Mouse (Mus musculus) embryonic facial prominence, embryonic 14.5 days (tissue): ENCODE measurements around the gene Cnot3. TPM values are rescaled to one million over a fixed set of nuclear protein-coding genes. Genes with fewer than 3 reads are reported as not detected.

Experiments used
- ATAC-seq: fragments of 200-750 bp; cut with Nextera tagmentation; 2 replicates; pipeline ENCODE4 v1.8.0; 2017; ENCODE audit warnings: low read depth, moderate number of reproducible peaks, moderate TSS enrichment
- DNase-seq: peaks from one replicate; pipeline ENCODE4 v3.0.0-alpha.2; 2015; ENCODE audit warnings: low spot score
- H3K27ac ChIP-seq: fragments of 300-500 bp; sonication (generic); replicated peaks from 2 replicates; pipeline ENCODE4 v1.5.1; 2014; ENCODE audit warnings: low read depth, mild to moderate bottlenecking, low read length, moderate library complexity
- H3K27me3 ChIP-seq: fragments of 300-500 bp; sonication (generic); replicated peaks from 2 replicates; pipeline ENCODE4 v1.6.1; 2014; ENCODE audit warnings: low read length; ENCODE audit not compliant: control insufficient read depth, insufficient read depth
- H3K36me3 ChIP-seq: fragments of 300-500 bp; sonication (generic); 2 replicates; pipeline ENCODE4 v1.6.1; 2014; ENCODE audit warnings: low read length, mixed read lengths; ENCODE audit not compliant: control insufficient read depth, insufficient read depth
- H3K4me1 ChIP-seq: fragments of 300-500 bp; sonication (generic); 2 replicates; pipeline ENCODE4 v1.6.1; 2014; ENCODE audit warnings: antibody characterized with exemption, low read length; ENCODE audit not compliant: control insufficient read depth, insufficient read depth
- H3K4me2 ChIP-seq: fragments of 300-500 bp; sonication (generic); 2 replicates; pipeline ENCODE4 v1.6.1; 2014; ENCODE audit warnings: low read depth, mild to moderate bottlenecking, low read length, moderate library complexity, mixed read lengths
- H3K4me3 ChIP-seq: fragments of 300-500 bp; sonication (generic); 2 replicates; pipeline ENCODE4 v1.5.1; 2014; ENCODE audit warnings: low read depth, mild to moderate bottlenecking, low read length
- H3K9ac ChIP-seq: fragments of 300-500 bp; sonication (generic); 2 replicates; pipeline ENCODE4 v1.6.1; 2014; ENCODE audit warnings: low read depth, mild to moderate bottlenecking, low read length, moderate library complexity, mixed read lengths
- H3K9me3 ChIP-seq: fragments of 300-500 bp; sonication (generic); 2 replicates; pipeline ENCODE4 v1.6.1; 2016; ENCODE audit warnings: low read length; ENCODE audit not compliant: control insufficient read depth
- WGBS: fragments of 180-500 bp; shearing (Covaris S2); extraction: QIAGEN DNeasy Blood & Tissue Kit; methylation state at CpG from one replicate; pipeline ENCODE4 v1.1.7; 2014; 5-methylcytosine and 5-hydroxymethylcytosine counted together
- polyA plus RNA-seq: library from polyadenylated mRNA; unstranded; fragments of >200 nt; fragmentation: Nextera tagmentation; extraction: Ambion mirVana; gene quantifications from 2 replicates; pipeline ENCODE4 v1.2.1, GENCODE M21; 2014

Cnot3 gene
- polyA plus RNA-seq, 1 experiment from 2014 or later = 51.0 TPM

- peak within 1 kb of the TSS; percentile 78 for H3K4me2 ChIP-seq
- 5% methylated on average over 27 of the region's 45 CpGs for WGBS
- H3K9me3 ChIP-seq = no peaks in the 10 kb centered on the region
- no peaks in the 10 kb centered on the region for H3K27me3 ChIP-seq
- peaks cover 13% of the 10 kb centered on the region for H3K4me1 ChIP-seq
- H3K27ac ChIP-seq = peak within 1 kb of the TSS; percentile 88
- H3K4me3 ChIP-seq = peak within 1 kb of the TSS; percentile 77
- peaks cover 32% of the 10 kb centered on the region for H3K36me3 ChIP-seq
- ATAC-seq (peak; percentile 99), DNase-seq (peak; percentile 100)
- H3K9ac ChIP-seq = peak within 1 kb of the TSS; percentile 85
These were observed 20.4 kb downstream of the Cnot3 start, which contains the start of gene Leng1 for GRCm38 (mm10) chr7:3665215-3666114. Gene Leng1 (minus strand): TSS chr7:3665840.

DNA sequence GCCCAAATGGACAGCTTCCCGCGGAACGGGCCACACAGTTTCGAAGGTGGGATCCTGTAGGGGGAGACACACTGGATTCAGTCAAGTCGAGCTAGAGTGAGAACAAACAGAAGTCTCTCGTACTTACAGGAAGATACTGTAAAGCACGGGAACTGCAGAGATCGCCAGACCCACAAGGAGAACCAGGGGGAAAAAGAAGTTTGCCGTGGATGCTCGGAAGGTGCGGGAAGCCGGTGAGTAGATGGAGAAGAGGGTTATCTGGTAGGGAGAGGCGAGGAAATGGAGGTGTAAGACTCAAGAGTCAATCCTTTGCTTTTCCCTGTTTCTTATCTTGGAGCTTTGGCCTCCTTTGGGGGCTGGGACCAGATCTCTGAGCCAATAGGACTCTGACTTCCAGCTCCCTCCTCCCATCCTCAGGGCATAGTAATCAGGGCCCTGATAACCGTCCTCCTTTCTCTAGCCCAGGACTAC, 21.9 kb downstream of the Cnot3 start:
- H3K4me1 ChIP-seq = peaks cover 13% of the 10 kb centered on the region
- ATAC-seq (no peak), DNase-seq (peak; percentile 10)
- no peaks in the 10 kb centered on the region for H3K9me3 ChIP-seq
- H3K27ac ChIP-seq = no peak overlapping the region
- H3K4me2 ChIP-seq = peak overlapping the region; percentile 13; the same call in 1 of the 2 replicates
- H3K4me3 ChIP-seq = peak overlapping the region; percentile 9; the same call in 1 of the 2 replicates
- no peak overlapping the region for H3K9ac ChIP-seq
- peaks cover 18% of the 10 kb centered on the region for H3K36me3 ChIP-seq
- WGBS = 24% methylated on average over 14 of the region's 14 CpGs
- H3K27me3 ChIP-seq = no peaks in the 10 kb centered on the region

DNA sequence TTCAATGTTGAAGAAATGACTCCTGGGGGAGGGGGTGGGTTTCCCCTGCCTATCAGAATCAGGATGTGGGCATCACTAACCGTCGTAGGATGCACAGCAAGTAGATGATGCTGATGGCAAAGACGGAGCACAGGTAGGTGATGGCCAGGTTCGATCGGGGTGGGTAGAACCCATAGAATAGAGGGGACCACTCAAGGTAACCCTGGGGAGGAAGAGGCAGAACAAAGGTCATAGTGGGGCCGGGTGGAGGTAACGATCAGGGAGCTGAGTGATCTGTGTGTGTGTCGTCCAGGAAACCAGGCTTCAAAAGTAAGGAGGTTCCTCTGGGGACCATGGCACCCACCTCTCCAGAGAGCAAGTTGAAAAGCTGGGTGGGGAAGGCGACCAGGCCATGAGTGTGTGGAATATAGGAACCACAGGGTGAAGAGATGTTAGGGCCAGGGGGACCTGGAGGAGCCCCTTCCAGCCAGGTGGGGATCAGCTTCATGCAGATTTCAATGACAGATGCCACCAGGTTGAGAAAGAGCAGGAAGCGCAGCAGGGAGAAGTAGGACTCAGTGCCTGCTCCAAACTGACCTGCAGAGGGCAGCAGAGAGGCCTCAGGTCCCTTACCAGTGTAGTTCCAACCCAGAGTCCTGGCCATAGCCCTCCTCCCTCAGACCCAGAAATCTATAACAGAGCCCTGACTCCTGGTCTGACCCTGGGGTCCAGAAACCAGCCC, 29.6 kb downstream of the Cnot3 start:
- DNase-seq = peak; percentile 77
- no peak overlapping the region for H3K4me2 ChIP-seq
- H3K4me3 ChIP-seq = no peak overlapping the region

DNA sequence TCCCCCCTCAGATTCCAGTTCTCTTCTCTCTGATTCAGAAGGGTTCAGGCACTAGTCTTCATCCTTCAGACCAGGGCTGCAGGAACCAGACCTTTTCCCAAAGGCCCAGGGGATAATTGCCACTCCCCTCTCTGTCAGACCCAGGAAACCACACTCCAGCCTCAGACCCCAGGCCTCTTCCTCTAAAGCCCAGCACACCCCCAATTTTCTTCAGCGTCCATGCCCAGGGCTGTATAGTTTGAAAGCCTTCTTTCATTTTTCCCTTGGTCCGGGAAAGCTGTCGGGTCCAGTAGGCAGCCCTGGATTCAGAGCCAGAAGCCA, 30.1 kb downstream of the Cnot3 start:
- DNase-seq = no peak
- H3K36me3 ChIP-seq = peaks cover 16% of the 10 kb centered on the region; the same call in 1 of the 2 replicates
- no peaks in the 10 kb centered on the region for H3K4me1 ChIP-seq
- no peak for ATAC-seq
- no peaks in the 10 kb centered on the region for H3K9me3 ChIP-seq
- H3K4me3 ChIP-seq = no peak overlapping the region
- no peaks in the 10 kb centered on the region for H3K27me3 ChIP-seq
- no peak overlapping the region for H3K27ac ChIP-seq
- 69% methylated on average over 3 of the region's 3 CpGs for WGBS
- H3K9ac ChIP-seq = no peak overlapping the region
- H3K4me2 ChIP-seq = no peak overlapping the region

More for the DNA sequence above, 29.6 kb downstream of the Cnot3 start:
- H3K4me1 ChIP-seq = no peaks in the 10 kb centered on the region
- no peak overlapping the region for H3K9ac ChIP-seq
- H3K9me3 ChIP-seq = no peaks in the 10 kb centered on the region
- 71% methylated on average over 10 of the region's 10 CpGs for WGBS
- peak; percentile 78 for ATAC-seq
- no peaks in the 10 kb centered on the region for H3K27me3 ChIP-seq
- peaks cover 14% of the 10 kb centered on the region; the same call in 1 of the 2 replicates for H3K36me3 ChIP-seq
- no peak overlapping the region for H3K27ac ChIP-seq

DNA sequence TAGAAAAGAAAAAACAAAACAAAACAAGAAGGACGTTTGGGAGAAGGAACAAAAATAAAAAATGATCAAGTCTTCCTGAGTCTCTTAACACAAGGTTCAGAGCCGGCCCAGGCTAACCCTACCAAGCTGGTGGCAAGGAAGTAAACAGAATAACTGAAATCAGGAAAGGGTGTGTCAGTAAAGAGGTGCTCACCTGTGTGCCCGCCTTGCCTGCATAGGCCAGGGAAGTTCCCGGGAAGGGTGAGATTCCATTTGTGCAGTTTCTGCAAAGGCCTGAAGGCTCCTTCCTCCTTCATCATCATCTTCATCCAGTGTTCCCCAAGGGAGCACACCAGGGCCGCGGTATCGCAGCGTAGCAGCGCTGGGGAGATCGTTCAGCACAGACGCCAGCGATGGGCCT, 31.3 kb downstream of the Cnot3 start:
- ATAC-seq = no peak
- peaks cover 19% of the 10 kb centered on the region; the same call in 1 of the 2 replicates for H3K36me3 ChIP-seq
- no peak overlapping the region for H3K4me2 ChIP-seq
- H3K27me3 ChIP-seq = no peaks in the 10 kb centered on the region
- no peak overlapping the region for H3K27ac ChIP-seq
- 0 out of 2 replicates have a peak overlapping the region, but pooled peaks have one; percentile 25 for H3K9ac ChIP-seq
- 87% methylated on average over 12 of the region's 12 CpGs for WGBS
- H3K9me3 ChIP-seq = no peaks in the 10 kb centered on the region
- no peak overlapping the region for H3K4me3 ChIP-seq
- no peaks in the 10 kb centered on the region for H3K4me1 ChIP-seq
- no peak for DNase-seq

DNA sequence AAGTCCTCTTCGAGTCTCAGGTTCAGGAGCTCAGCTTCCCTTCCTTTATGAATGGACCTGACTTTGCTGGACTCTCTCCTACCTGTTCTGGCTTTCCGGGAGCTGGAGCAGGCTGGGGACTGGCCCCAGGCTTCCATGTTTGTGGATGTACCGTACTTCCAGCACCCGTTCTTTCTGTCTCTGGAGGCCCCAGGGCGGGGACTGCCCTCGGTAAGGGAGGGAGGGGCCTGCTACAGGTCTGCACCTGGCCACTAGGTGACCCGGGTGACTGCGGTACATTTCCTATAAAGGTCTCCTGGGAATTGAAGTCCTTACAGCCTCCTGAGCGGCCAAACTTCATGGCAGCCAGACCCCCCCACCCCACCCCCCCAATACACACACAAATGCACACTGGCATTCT, 32.3 kb downstream of the Cnot3 start, which contains the start of gene Tmc4:
Gene Tmc4 (minus strand): TSS at position 212 of the 400 bp plus-strand sequence.
- peak; percentile 13 for DNase-seq
- Histone ChIP-seq H3K4me3 (no peak within 1 kb of the TSS), H3K36me3 (peaks cover 19% of the 10 kb centered on the region; the same call in 1 of the 2 replicates), H3K4me2 (no peak within 1 kb of the TSS), H3K27me3 (no peaks in the 10 kb centered on the region), H3K4me1 (no peaks in the 10 kb centered on the region), H3K27ac (no peak within 1 kb of the TSS), H3K9ac (peak within 1 kb of the TSS; percentile 34; the same call in 1 of the 2 replicates), H3K9me3 (no peaks in the 10 kb centered on the region)
- 59% methylated on average over 9 of the region's 9 CpGs for WGBS
- ATAC-seq = no peak

DNA sequence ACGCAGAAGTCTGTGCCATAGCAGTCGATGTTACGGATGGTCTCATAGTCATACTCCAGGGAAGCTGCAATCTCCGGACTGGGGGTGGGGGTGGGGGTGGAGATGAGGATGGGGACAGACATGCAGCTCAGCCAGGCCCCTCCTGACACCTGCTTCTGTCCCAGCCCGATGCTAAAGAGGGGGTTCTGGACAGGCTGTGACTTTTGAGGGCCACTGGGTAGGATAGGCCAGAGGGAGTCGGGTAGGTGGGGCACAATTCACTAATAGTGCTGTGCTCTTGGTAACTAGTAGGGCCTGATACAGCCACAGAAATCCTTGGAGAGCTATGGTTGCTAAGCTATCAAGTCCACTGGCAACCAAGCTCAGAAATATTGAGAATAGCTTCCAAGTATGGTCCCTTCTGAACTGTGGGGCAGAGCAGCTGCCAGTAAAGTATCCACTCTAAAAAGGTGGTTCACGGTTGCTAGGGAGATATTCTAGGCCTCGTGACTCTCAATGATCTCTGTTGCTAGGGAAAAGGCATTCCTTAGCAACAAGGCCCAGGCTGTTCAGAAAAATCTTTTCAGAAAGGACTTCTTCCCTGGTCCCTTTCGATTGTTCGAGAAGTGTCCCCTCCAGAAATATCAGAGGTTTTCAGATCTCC, 39.0 kb downstream of the Cnot3 start:
- 87% methylated on average over 10 of the region's 10 CpGs for WGBS
- Histone ChIP-seq H3K27ac (no peak overlapping the region), H3K9me3 (no peaks in the 10 kb centered on the region), H3K4me3 (no peak overlapping the region), H3K36me3 (peaks cover 60% of the 10 kb centered on the region), H3K27me3 (no peaks in the 10 kb centered on the region), H3K4me2 (no peak overlapping the region), H3K4me1 (no peaks in the 10 kb centered on the region), H3K9ac (no peak overlapping the region)
- no peak for ATAC-seq
- no peak for DNase-seq

DNA sequence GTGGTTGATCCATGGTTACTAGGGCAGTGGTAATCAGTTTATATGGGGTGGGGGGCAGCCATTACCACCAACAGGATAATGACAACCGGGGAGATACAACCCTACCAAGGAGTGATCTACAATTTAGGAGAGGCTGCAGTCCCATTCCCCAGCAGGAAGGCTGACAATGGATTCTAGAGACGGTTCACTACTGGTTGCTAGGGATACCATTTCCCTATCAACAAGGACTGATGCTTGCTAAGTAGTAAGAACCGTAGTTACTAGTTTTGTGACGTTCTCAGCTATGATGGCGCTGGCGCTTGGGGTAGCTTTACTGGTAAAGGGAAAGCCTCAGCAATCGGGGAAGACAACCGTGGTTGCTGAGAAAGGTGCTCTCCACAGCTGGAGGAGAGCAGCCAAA, 39.6 kb downstream of the Cnot3 start:
- Histone ChIP-seq H3K36me3 (peaks cover 54% of the 10 kb centered on the region), H3K27me3 (no peaks in the 10 kb centered on the region), H3K4me3 (no peak overlapping the region), H3K9me3 (no peaks in the 10 kb centered on the region), H3K4me1 (no peaks in the 10 kb centered on the region), H3K27ac (no peak overlapping the region), H3K4me2 (no peak overlapping the region), H3K9ac (no peak overlapping the region)
- 87% methylated on average over 8 of the region's 8 CpGs for WGBS
- ATAC-seq (no peak), DNase-seq (no peak)
